ENCODE assay signal across 13 mouse cellular contexts in genomic region chr3:109683608-109684295, GRCm38 (mm10).
DNase-seq lines count a peak whose midpoint lies in the region; ATAC-seq and TF ChIP-seq lines count a peak whose summit lies in the region.
"Had no signal": no experiment of that assay in that cellular context is flagged by ENCODE, and none has a peak within 500 bp of the region (broad histone marks: within the 10 kb centered on the region; RNA-seq: fewer than 3 reads in every experiment).

No protein-coding gene starts in this region.

- peak overlapping the region; percentile 61; the same call in 1 of the 2 replicates for H3K27ac ChIP-seq in limb, embryonic 13.5 days
- no peak overlapping the region for H3K27ac ChIP-seq in limb, embryonic 10.5 days
- no peak overlapping the region for H3K27ac ChIP-seq in gastrocnemius, adult 2 months
- 0 out of 2 replicates have a peak overlapping the region, but pooled peaks have one; percentile 33 for H3K27ac ChIP-seq in stomach, embryonic 15.5 days
- H3K27ac ChIP-seq: limb, embryonic 12.5 days; midbrain, embryonic 13.5 days had no signal

- no peak for DNase-seq in limb, embryonic 10.5 days (ENCODE audit: low spot score)
- peak; percentile 65 for DNase-seq in brain, adult 2 months (ENCODE audit: low read depth, low spot score)
- DNase-seq in gastrocnemius, adult 2 months = peak; percentile 42
- no peak for DNase-seq in lung, postnatal 14 days
- DNase-seq in B cell, adult 2 months = no peak
- DNase-seq: cerebellum, postnatal 36 days; heart, adult 11 months; heart, postnatal 36 days had no signal

- ATAC-seq in limb, embryonic 13.5 days (ENCODE audit: low FRiP score, low read depth) = no peak
- no peak for ATAC-seq in stomach, embryonic 15.5 days (ENCODE audit: insufficient read depth, low FRiP score, low read depth)
- ATAC-seq: intestine, postnatal 0 days; midbrain, embryonic 13.5 days had no signal

- H3K27me3 ChIP-seq in limb, embryonic 13.5 days = no peaks in the 10 kb centered on the region
- H3K27me3 ChIP-seq in limb, embryonic 10.5 days (ENCODE audit: low read depth, poor library complexity, severe bottlenecking) = no peaks in the 10 kb centered on the region
- H3K27me3 ChIP-seq in stomach, embryonic 15.5 days (replicated peaks) = no peaks in the 10 kb centered on the region
- H3K27me3 ChIP-seq: limb, embryonic 12.5 days; midbrain, embryonic 13.5 days had no signal

- H3K4me2 ChIP-seq in limb, embryonic 13.5 days (replicated peaks) = no peak overlapping the region
- no peak overlapping the region for H3K4me2 ChIP-seq in stomach, embryonic 15.5 days
- H3K4me2 ChIP-seq: limb, embryonic 12.5 days; midbrain, embryonic 13.5 days had no signal

- intact Hi-C loops in gastrocnemius, adult 2 months (cut with DNase I) = no loop called here

- H3K9me3 ChIP-seq in limb, embryonic 13.5 days = no peaks in the 10 kb centered on the region
- H3K9me3 ChIP-seq in limb, embryonic 10.5 days (replicated peaks) = no peaks in the 10 kb centered on the region
- H3K9me3 ChIP-seq in stomach, embryonic 15.5 days = no peaks in the 10 kb centered on the region
- H3K9me3 ChIP-seq: limb, embryonic 12.5 days; midbrain, embryonic 13.5 days had no signal

- H3K4me3 ChIP-seq in limb, embryonic 13.5 days = no peak overlapping the region
- H3K4me3 ChIP-seq in limb, embryonic 10.5 days = no peak overlapping the region
- H3K4me3 ChIP-seq in gastrocnemius, adult 2 months = no peak overlapping the region
- no peak overlapping the region for H3K4me3 ChIP-seq in stomach, embryonic 15.5 days (replicated peaks)
- H3K4me3 ChIP-seq: limb, embryonic 12.5 days; midbrain, embryonic 13.5 days had no signal

- 47% methylated on average over 5 of the region's 5 CpGs for WGBS in limb, embryonic 13.5 days
- 74% methylated on average over 5 of the region's 5 CpGs for WGBS in limb, embryonic 10.5 days
- 58% methylated on average over 5 of the region's 5 CpGs for WGBS in stomach, embryonic 15.5 days

- no peak overlapping the region for H3K9ac ChIP-seq in limb, embryonic 13.5 days
- no peak overlapping the region for H3K9ac ChIP-seq in stomach, embryonic 15.5 days
- H3K9ac ChIP-seq: limb, embryonic 12.5 days; midbrain, embryonic 13.5 days had no signal

- no peaks in the 10 kb centered on the region for H3K36me3 ChIP-seq in limb, embryonic 13.5 days
- no peaks in the 10 kb centered on the region for H3K36me3 ChIP-seq in limb, embryonic 10.5 days
- no peaks in the 10 kb centered on the region for H3K36me3 ChIP-seq in stomach, embryonic 15.5 days
- H3K36me3 ChIP-seq: limb, embryonic 12.5 days had no signal

- peaks cover 19% of the 10 kb centered on the region for H3K4me1 ChIP-seq in limb, embryonic 13.5 days
- H3K4me1 ChIP-seq in limb, embryonic 10.5 days = no peaks in the 10 kb centered on the region
- no peaks in the 10 kb centered on the region for H3K4me1 ChIP-seq in stomach, embryonic 15.5 days
- H3K4me1 ChIP-seq: midbrain, embryonic 13.5 days had no signal

- TF ChIP-seq CTCF in gastrocnemius, adult 2 months (IDR thresholded peaks at IDR 0.05) = no peak

Comparison
In these comparisons a context has a peak if more than half of its experiments do, and no peak if none do; other contexts are left out.
1. H3K27ac ChIP-seq: peak in limb, embryonic 13.5 days (single experiment) and stomach, embryonic 15.5 days (single experiment); none in limb, embryonic 10.5 days (single experiment) and gastrocnemius, adult 2 months (single experiment).
2. DNase-seq: peak in brain, adult 2 months (single experiment) and gastrocnemius, adult 2 months (single experiment); none in limb, embryonic 10.5 days (single experiment), lung, postnatal 14 days (single experiment) and B cell, adult 2 months (0 of 2).